Mouse (Mus musculus): ENCODE data around the gene Gm3486. TPM values are rescaled to one million over a fixed set of nuclear protein-coding genes. Genes with fewer than 3 reads are reported as not detected.
"Not testable (repeated sequence)": the region's sequence is repeated elsewhere in the genome, so short reads cannot be mapped to it uniquely, and the experiment has no call there.

Gene Gm3486
- not detected in 2 replicates for polyA plus RNA-seq (2012; rRNA removed)

- not testable (repeated sequence) for DNase-seq (ENCODE audit: low spot score)
These were observed at the start of gene Gm3486 for GRCm38 (mm10) chr14:41489385-41489784. TSS of gene Gm3486 (minus strand) at chr14:41489485.

- DNase-seq (ENCODE audit: low spot score) = not testable (repeated sequence)
These were observed 35.4 kb upstream of the Gm3486 start for GRCm38 (mm10) chr14:41524695-41525094.

GRCm38 (mm10) chr14:41520683-41521082, 31.4 kb upstream of the Gm3486 start:
- not testable (repeated sequence) for DNase-seq (ENCODE audit: low spot score)

GRCm38 (mm10) chr14:41453418-41453817, 35.9 kb downstream of the Gm3486 start, which contains the start of gene Gm7954:
TSS of gene Gm7954 (minus strand) at chr14:41453518.
- DNase-seq (ENCODE audit: low spot score) = not testable (repeated sequence)

Other genes with a start within 250 kb of the Gm3486 start
- gene Gm2832, start 210.7 kb downstream of the Gm3486 start, polyA plus RNA-seq (2012; rRNA removed) = not detected in 2 replicates
- gene Gm5798, start 140.9 kb downstream of the Gm3486 start, polyA plus RNA-seq (2012; rRNA removed) = not detected in 2 replicates
- gene Gm7945, start 103.1 kb downstream of the Gm3486 start, polyA plus RNA-seq (2012; rRNA removed) = not detected in 2 replicates
- not detected in 2 replicates for gene Gm6482, start 81.2 kb downstream of the Gm3486 start, polyA plus RNA-seq (2012; rRNA removed)
- gene Gm7954, start 36.0 kb downstream of the Gm3486 start, polyA plus RNA-seq (2012; rRNA removed) = not detected in 2 replicates
- not detected in 2 replicates for gene Gm7970, start 66.1 kb upstream of the Gm3486 start, polyA plus RNA-seq (2012; rRNA removed)
- gene 1700049E17Rik2, start 83.7 kb upstream of the Gm3486 start, polyA plus RNA-seq (2012; rRNA removed) = not detected in 2 replicates
- gene Gm3072, start 135.1 kb upstream of the Gm3486 start, polyA plus RNA-seq (2012; rRNA removed) = not detected in 2 replicates
- gene Gm3676, start 157.0 kb upstream of the Gm3486 start, polyA plus RNA-seq (2012; rRNA removed) = not detected in 2 replicates
- not detected in 2 replicates for gene Gm8068, start 212.4 kb upstream of the Gm3486 start, polyA plus RNA-seq (2012; rRNA removed)

All from urinary bladder, adult 2 months (tissue).